Mouse (Mus musculus) embryonic facial prominence, embryonic 10.5 days (tissue): ENCODE results near the gene Large1. TPM values are rescaled to one million over a fixed set of nuclear protein-coding genes. Genes with fewer than 3 reads are reported as not detected.
"Not testable (repeated sequence)": the region's sequence is repeated elsewhere in the genome, so short reads cannot be mapped to it uniquely, and the experiment has no call there.

Source experiments
- DNase-seq: peaks from one replicate; pipeline ENCODE4 v3.0.0-alpha.2; 2017; ENCODE audit warnings: low spot score
- H3K27ac ChIP-seq: fragments of 300-500 bp; sonication (generic); replicated peaks from 2 replicates; pipeline ENCODE4 v1.5.1; 2016; ENCODE audit warnings: mild to moderate bottlenecking
- H3K27me3 ChIP-seq: fragments of 300-500 bp; sonication (generic); replicated peaks from 2 replicates; pipeline ENCODE4 v1.6.1; 2016; ENCODE audit warnings: low read depth, mild to moderate bottlenecking; ENCODE audit not compliant: poor library complexity, severe bottlenecking
- H3K36me3 ChIP-seq: fragments of 300-500 bp; sonication (generic); replicated peaks from 2 replicates; pipeline ENCODE4 v1.6.1; 2016; ENCODE audit warnings: mild to moderate bottlenecking, moderate library complexity
- H3K4me1 ChIP-seq: fragments of 300-500 bp; sonication (generic); 2 replicates; pipeline ENCODE4 v1.6.1; 2016
- H3K4me3 ChIP-seq: fragments of 300-500 bp; sonication (generic); 2 replicates; pipeline ENCODE4 v1.5.1; 2016; ENCODE audit warnings: mild to moderate bottlenecking, moderate library complexity
- H3K9me3 ChIP-seq: fragments of 300-500 bp; sonication (generic); 2 replicates; pipeline ENCODE4 v1.6.1; 2016; ENCODE audit warnings: mild to moderate bottlenecking
- WGBS: fragments of 180-500 bp; shearing (Covaris S2); methylation state at CpG from one replicate; pipeline ENCODE4 v1.1.7; 2016; 5-methylcytosine and 5-hydroxymethylcytosine counted together
- polyA plus RNA-seq: library from polyadenylated mRNA; unstranded; fragments of >200 nt; fragmentation: Nextera tagmentation; extraction: Ambion mirVana; gene quantifications from 2 replicates; pipeline ENCODE4 v1.2.1, GENCODE M21; 2016

The Large1 gene
- polyA plus RNA-seq, 1 experiment from 2014 or later: 5.4 TPM

DNA sequence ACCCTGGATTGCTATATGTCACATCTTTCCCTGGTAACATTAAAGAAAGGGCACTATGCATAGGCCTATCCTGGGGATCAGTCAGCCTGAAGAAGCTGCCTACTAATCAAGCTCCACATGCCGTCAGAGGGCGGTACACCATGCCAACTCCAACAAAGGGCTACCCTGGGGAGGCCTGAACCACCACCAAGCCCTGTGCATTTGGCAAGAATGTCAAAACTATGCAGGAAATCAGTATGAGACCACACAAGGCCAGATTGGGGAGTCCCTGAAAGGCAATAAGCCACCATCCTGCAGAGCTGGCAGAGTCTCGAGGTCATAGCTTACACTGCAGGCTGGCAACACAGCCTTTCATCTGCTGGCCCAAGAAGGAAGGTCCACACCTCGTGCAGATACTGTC, 28.7 kb downstream of the Large1 start:
- Histone ChIP-seq H3K27ac (no peak overlapping the region), H3K9me3 (no peaks in the 10 kb centered on the region), H3K36me3 (no peaks in the 10 kb centered on the region), H3K4me1 (no peaks in the 10 kb centered on the region), H3K27me3 (no peaks in the 10 kb centered on the region), H3K4me3 (no peak overlapping the region)
- DNase-seq: no peak
- WGBS: 77% methylated on average over 4 of the region's 4 CpGs

DNA sequence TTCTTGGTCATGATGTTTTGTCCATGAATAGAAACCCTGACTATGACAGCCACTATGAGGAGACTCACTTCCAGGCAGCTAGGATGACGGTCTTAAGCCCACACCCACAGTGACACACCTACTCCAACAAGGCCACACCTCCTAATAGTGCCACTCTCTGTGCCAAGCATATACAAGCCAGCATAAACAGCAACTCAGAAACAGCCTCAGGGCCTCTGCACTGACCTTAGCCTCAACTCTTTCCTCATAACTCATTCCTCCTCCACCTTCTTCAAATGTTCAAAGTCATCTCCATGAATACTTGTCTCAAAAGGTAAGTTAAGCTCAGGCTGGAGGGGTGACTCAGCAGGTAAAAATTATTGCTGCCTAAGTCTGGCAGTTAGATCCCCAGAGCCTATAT, 29.7 kb downstream of the Large1 start:
- Histone ChIP-seq H3K9me3 (no peaks in the 10 kb centered on the region), H3K27ac (no peak overlapping the region), H3K4me1 (no peaks in the 10 kb centered on the region), H3K4me3 (no peak overlapping the region), H3K36me3 (no peaks in the 10 kb centered on the region), H3K27me3 (no peaks in the 10 kb centered on the region)
- no peak for DNase-seq
- WGBS: 86% methylated on average over 1 of the region's 1 CpGs

DNA sequence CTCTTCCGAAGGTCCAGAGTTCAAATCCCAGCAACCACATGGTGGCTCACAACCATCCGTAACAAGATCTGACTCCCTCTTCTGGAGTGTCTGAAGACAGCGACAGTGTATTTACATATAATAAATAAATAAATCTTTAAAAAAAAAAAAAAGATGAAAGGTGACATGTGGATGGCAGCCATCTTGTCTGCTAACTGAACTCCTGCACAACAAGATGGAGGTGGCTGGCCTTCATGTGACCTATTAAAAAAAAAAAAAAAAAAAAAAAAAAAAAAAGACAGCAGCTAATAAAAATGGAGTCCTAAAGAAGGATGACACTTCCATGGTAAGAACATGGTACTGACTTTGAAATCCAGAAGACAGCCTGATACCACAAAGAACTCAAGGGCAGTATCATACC, 33.8 kb downstream of the Large1 start:
- WGBS: 100% methylated on average over 2 of the region's 3 CpGs

DNA sequence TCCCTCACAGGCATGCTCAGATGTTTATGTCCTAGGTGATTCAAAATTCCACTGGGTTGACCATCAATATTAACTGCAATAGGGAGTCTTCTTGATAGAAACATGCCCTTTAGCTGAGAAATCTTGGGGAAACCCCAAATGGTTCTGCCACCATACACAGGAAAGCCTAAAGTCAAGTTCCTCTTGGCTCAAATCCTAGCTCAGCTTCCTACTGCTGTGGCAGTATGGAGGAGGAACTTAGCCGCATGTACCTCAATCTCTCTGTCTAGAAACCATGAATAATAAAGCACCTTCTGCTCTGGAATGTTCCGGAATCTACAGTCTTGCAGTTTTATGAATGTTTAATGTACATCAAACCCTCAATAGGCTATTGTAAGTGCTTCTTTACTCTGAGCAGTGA, 39.4 kb downstream of the Large1 start:
- no peaks in the 10 kb centered on the region for H3K27me3 ChIP-seq
- 98% methylated on average over 2 of the region's 2 CpGs for WGBS
- H3K4me3 ChIP-seq: no peak overlapping the region
- no peak overlapping the region for H3K27ac ChIP-seq
- peaks cover 12% of the 10 kb centered on the region for H3K4me1 ChIP-seq
- no peaks in the 10 kb centered on the region for H3K36me3 ChIP-seq
- no peak for DNase-seq
- H3K9me3 ChIP-seq: peaks cover 2% of the 10 kb centered on the region; the same call in 1 of the 2 replicates

More for the DNA sequence above, 33.8 kb downstream of the Large1 start:
- H3K4me1 ChIP-seq, H3K36me3 ChIP-seq, DNase-seq, H3K27me3 ChIP-seq, H3K4me3 ChIP-seq, H3K9me3 ChIP-seq, H3K27ac ChIP-seq: not testable (repeated sequence)

DNA sequence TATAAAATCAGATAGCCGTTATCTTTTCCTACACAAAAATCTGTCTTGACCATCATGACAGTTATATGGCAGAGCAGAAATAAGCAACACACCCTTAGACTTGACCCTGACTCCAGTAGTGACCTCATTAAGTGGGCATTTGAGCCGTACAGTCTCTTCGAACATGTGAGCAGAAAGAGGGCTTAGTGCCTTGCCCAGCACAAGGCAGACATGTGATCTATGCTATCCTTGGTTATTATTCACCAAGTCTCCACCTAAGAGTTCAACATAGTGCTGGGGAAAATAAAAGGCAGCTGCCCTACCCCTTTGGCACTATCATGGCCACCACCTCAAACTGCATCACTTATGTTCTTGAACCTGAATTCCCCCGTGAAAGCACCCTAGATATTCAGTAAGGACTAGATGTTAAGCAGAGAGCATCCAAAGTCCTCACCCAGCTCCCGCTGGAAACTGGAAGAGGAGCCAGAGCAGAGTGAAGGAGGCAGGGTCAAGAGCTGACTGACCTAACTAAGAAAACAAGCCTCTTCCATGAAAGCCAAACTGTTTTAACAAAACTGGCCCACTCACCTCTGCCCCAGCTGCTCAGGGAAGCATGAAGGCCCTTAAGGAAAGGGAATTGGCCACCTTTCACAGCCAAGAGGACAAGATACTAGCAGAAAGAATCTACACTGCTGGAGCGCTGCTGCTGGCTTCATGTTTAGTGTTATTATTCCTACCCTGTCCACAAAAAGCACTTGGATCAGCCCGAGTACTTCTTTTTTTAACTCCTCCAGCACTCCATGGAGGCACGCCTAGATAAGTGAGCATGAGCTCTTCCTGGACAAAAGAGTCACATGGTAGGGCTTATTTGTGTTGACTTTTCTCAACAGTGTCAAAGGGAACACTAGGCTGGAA, 40.4 kb downstream of the Large1 start:
- DNase-seq: no peak
- Histone ChIP-seq H3K4me3 (no peak overlapping the region), H3K4me1 (peaks cover 12% of the 10 kb centered on the region), H3K27ac (no peak overlapping the region; the same call in 1 of the 2 replicates), H3K9me3 (peaks cover under 1% of the 10 kb centered on the region; the same call in 1 of the 2 replicates), H3K36me3 (no peaks in the 10 kb centered on the region), H3K27me3 (no peaks in the 10 kb centered on the region)
- WGBS: 73% methylated on average over 8 of the region's 8 CpGs

DNA sequence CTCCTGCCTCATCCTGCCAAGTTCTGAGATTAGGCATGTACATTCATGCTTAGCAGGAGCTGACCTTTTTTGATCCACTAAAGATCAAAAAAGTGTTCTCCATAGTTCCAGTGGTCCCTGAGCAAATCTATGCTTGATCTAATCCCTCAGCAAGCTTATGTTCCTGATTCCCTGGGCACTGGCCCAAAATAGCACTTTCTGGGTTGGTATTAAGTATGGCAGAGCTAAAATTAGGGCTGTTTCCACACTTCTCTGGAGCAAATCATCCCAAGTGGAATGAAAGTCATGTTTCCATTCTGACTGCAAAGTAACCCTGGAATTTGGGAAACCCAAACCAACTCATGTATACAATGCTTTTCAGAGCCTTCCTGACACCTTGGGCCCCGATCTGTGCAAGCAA, 42.9 kb downstream of the Large1 start:
- no peaks in the 10 kb centered on the region for H3K36me3 ChIP-seq
- DNase-seq: no peak
- no peaks in the 10 kb centered on the region for H3K9me3 ChIP-seq
- H3K4me1 ChIP-seq: peaks cover 12% of the 10 kb centered on the region
- H3K27ac ChIP-seq: no peak overlapping the region
- no peaks in the 10 kb centered on the region for H3K27me3 ChIP-seq
- 91% methylated on average over 1 of the region's 1 CpGs for WGBS
- H3K4me3 ChIP-seq: no peak overlapping the region

DNA sequence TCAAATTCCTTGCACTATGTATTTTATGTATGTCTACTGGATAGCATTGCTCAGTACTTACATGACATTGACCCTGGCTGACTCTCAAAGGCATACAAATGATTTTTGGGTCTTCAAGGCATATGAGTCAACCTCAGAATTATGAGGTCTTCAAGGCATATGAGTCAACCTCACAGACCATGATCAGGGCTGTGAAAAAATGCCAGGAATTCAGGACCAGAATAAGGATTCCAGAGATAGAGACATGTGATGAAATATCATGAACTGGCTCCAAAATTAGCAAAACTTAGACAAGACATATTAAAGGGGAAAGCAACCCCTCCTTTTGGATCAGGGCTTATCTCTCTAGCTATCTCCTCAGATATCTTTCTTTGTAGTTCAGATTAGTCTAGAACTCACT, 43.3 kb downstream of the Large1 start:
- peaks cover 12% of the 10 kb centered on the region for H3K4me1 ChIP-seq
- no peak for DNase-seq
- no peaks in the 10 kb centered on the region for H3K27me3 ChIP-seq
- no peaks in the 10 kb centered on the region for H3K9me3 ChIP-seq
- no peaks in the 10 kb centered on the region for H3K36me3 ChIP-seq
- no peak overlapping the region for H3K4me3 ChIP-seq
- H3K27ac ChIP-seq: no peak overlapping the region

DNA sequence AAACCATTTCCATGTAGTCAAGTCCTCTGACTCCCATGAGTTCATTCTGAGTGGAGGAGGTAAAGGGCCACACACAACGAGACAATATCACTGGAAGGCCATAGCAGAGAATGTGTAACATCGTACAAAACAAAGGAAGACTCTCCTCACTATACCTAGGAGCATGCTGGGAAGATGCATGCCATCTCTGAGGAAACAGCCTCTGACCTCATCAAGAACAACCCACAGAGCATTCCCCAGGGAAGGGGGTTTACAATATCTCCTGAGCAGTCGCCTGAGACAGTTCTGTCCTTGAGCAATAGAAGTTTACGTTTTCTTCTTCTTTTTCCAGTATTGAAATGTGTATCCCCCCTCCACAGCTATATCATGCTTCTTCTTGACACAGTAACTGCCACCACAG, 49.4 kb downstream of the Large1 start:
- Histone ChIP-seq H3K4me3 (no peak overlapping the region), H3K4me1 (peaks cover 4% of the 10 kb centered on the region; the same call in 1 of the 2 replicates), H3K27me3 (no peaks in the 10 kb centered on the region), H3K27ac (no peak overlapping the region), H3K9me3 (no peaks in the 10 kb centered on the region), H3K36me3 (no peaks in the 10 kb centered on the region)
- 80% methylated on average over 4 of the region's 4 CpGs for WGBS
- DNase-seq: no peak

DNA sequence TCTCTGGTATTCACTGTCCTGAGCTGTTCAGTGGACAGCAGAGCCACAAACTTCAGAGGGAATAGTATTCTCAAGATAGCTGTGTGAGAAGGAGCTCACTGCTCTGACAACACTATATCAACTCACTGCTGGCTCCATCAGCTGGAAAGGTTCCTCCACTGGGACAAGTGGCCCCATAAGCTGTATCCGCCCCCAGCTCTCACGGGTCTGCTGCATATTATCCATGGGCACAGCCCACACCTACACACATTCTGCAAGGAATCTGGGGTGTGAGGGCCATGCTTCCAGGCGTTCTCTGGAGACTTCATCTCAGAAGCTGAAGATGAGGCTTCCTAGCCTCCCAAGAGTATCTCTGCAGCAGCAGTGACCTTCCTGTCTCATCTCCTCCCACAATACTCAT, 50.4 kb downstream of the Large1 start:
- no peak overlapping the region for H3K27ac ChIP-seq
- H3K36me3 ChIP-seq: no peaks in the 10 kb centered on the region
- no peaks in the 10 kb centered on the region for H3K9me3 ChIP-seq
- DNase-seq: no peak
- peaks cover 4% of the 10 kb centered on the region; the same call in 1 of the 2 replicates for H3K4me1 ChIP-seq
- 90% methylated on average over 3 of the region's 3 CpGs for WGBS
- H3K27me3 ChIP-seq: no peaks in the 10 kb centered on the region
- no peak overlapping the region for H3K4me3 ChIP-seq

DNA sequence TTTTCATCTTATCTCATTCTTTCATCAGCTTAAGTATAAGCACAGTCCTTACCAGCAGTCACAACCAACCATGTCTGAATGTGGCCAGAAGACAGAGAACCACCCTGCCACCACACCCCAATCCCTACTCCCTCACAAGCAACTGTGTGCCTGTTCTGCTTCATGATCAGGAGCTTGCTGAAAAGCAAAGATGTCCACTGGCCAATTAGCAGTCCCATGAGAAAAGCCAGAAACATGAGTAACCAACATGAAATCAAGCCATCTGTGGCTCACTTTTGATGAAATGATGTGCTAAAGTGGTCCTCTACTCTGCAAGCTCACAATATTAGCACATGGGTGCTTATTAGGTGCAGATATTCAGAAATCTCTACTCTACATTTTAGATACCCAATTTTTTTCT, 57.8 kb downstream of the Large1 start:
- Histone ChIP-seq H3K27me3 (no peaks in the 10 kb centered on the region), H3K27ac (no peak overlapping the region), H3K9me3 (no peaks in the 10 kb centered on the region), H3K4me3 (no peak overlapping the region), H3K36me3 (no peaks in the 10 kb centered on the region), H3K4me1 (no peaks in the 10 kb centered on the region)
- no peak for DNase-seq

DNA sequence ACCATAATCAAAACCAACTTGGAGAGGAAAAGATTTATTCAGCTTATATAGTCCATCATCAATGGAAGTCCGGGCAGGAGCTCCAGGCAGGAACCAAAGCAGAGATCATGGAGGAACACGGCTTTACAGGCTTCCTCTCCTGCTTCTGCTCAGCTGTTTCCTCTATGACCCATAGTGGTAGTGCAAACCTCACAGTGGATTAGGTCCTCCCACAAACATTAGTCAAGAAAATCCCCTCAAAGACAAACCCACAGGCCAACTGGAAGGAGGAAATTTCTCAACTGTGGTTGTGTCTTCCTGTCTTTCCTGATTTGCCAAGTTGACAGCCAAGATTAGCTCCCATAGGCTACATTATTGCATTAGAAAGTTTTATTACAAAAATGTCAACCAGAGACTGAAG, 59.7 kb downstream of the Large1 start:
- H3K4me3 ChIP-seq: no peak overlapping the region
- H3K27ac ChIP-seq: no peak overlapping the region
- no peaks in the 10 kb centered on the region for H3K4me1 ChIP-seq
- WGBS: 86% methylated on average over 2 of the region's 2 CpGs
- no peaks in the 10 kb centered on the region for H3K9me3 ChIP-seq
- no peaks in the 10 kb centered on the region for H3K27me3 ChIP-seq
- DNase-seq: no peak
- no peaks in the 10 kb centered on the region for H3K36me3 ChIP-seq

DNA sequence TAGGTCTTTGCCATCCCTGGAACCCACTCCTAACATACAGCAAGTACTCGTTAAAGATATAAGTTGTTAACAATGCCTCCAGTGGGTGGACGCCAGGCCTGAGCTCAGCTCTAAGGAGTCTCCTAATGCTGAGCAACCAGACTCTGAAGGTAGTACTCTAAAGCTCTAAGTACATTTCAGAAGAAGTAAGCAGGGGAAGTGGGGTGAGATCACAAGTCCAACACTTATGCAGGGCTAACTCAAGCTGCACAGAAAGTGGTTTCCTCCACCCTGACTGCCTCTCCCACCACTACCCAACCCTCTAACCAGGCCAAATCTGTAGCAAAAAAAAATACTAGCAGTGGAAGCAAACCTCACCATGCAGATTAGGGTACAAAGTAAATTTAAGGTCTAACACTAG, 61.7 kb downstream of the Large1 start:
- Histone ChIP-seq H3K4me1 (no peaks in the 10 kb centered on the region), H3K9me3 (no peaks in the 10 kb centered on the region), H3K4me3 (no peak overlapping the region), H3K27ac (no peak overlapping the region), H3K27me3 (no peaks in the 10 kb centered on the region), H3K36me3 (no peaks in the 10 kb centered on the region)
- 91% methylated on average over 2 of the region's 2 CpGs for WGBS
- no peak for DNase-seq

DNA sequence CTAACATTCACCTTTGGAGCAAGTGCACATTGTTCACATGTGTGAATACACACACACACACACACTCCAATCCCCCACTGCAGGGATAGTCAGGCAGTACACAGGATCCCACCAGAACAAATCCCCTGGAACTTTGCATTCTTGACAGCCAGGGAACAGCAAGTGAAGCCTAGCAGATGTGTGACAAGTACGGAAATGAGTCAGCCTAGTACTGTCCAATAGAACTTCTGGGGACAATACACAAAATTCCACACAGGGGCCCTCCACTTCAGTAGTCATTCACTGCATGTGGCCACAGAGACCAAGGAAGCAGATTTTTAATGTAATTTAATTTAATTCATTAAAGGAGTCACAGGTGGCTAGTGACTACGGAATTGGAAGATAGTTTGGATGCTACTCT, 62.7 kb downstream of the Large1 start:
- no peaks in the 10 kb centered on the region for H3K27me3 ChIP-seq
- 91% methylated on average over 2 of the region's 2 CpGs for WGBS
- H3K27ac ChIP-seq: no peak overlapping the region
- no peak for DNase-seq
- H3K9me3 ChIP-seq: no peaks in the 10 kb centered on the region
- H3K4me1 ChIP-seq: no peaks in the 10 kb centered on the region
- no peak overlapping the region for H3K4me3 ChIP-seq
- no peaks in the 10 kb centered on the region for H3K36me3 ChIP-seq
